25 mouse cellular contexts compared by ENCODE assay signal in genomic region chr10:20214418-20214817, GRCm38 (mm10).
DNase-seq lines count a peak whose midpoint lies in the region; ATAC-seq and TF ChIP-seq lines count a peak whose summit lies in the region.
"Had no signal": no experiment of that assay in that cellular context is flagged by ENCODE, and none has a peak within 500 bp of the region (broad histone marks: within the 10 kb centered on the region; RNA-seq: fewer than 3 reads in every experiment).

No protein-coding gene starts in this region.

- H3K4me3 ChIP-seq in kidney, postnatal 0 days (replicated peaks; ENCODE audit: low read depth, low read length), result no peak overlapping the region
- no peak overlapping the region for H3K4me3 ChIP-seq in lung, embryonic 16.5 days (ENCODE audit: low read length)
- no peak overlapping the region for H3K4me3 ChIP-seq in lung, adult 2 months (replicated peaks; ENCODE audit: extremely low read depth, low read depth, low read length)
- H3K4me3 ChIP-seq in intestine, postnatal 0 days (ENCODE audit: low read depth, low read length), result no peak overlapping the region
- H3K4me3 ChIP-seq: embryonic facial prominence, embryonic 13.5 days; forebrain, embryonic 10.5 days; forebrain, embryonic 13.5 days; gastrocnemius, adult 2 months; hindbrain, embryonic 10.5 days; hindbrain, embryonic 13.5 days had no signal

- no peak for TF ChIP-seq POLR2A in lung, adult 2 months (IDR thresholded peaks at IDR 0.05; ENCODE audit: borderline replicate concordance, extremely low read depth, low read depth, low read length)

- H3K4me2 ChIP-seq in kidney, postnatal 0 days (ENCODE audit: low read length), result no peak overlapping the region
- H3K4me2 ChIP-seq in lung, embryonic 16.5 days (ENCODE audit: low read depth, low read length), result no peak overlapping the region
- H3K4me2 ChIP-seq in intestine, postnatal 0 days (replicated peaks; ENCODE audit: low read depth), result no peak overlapping the region
- H3K4me2 ChIP-seq: embryonic facial prominence, embryonic 13.5 days; forebrain, embryonic 13.5 days; heart, embryonic 11.5 days; hindbrain, embryonic 13.5 days had no signal

- H3K27me3 ChIP-seq in kidney, postnatal 0 days (ENCODE audit: insufficient read depth, low read length), result no peaks in the 10 kb centered on the region
- no peaks in the 10 kb centered on the region for H3K27me3 ChIP-seq in lung, embryonic 16.5 days (ENCODE audit: control insufficient read depth, insufficient read depth, low read depth, low read length)
- H3K27me3 ChIP-seq in intestine, postnatal 0 days (replicated peaks; ENCODE audit: control insufficient read depth, insufficient read depth, low read length), result no peaks in the 10 kb centered on the region
- H3K27me3 ChIP-seq: embryonic facial prominence, embryonic 13.5 days; forebrain, embryonic 13.5 days; hindbrain, embryonic 13.5 days had no signal

- no peak overlapping the region for H3K9ac ChIP-seq in kidney, postnatal 0 days (ENCODE audit: low read depth, low read length)
- H3K9ac ChIP-seq in lung, embryonic 16.5 days (ENCODE audit: low read length), result no peak overlapping the region
- H3K9ac ChIP-seq in intestine, postnatal 0 days (ENCODE audit: low read depth, low read length), result no peak overlapping the region
- H3K9ac ChIP-seq: embryonic facial prominence, embryonic 13.5 days; forebrain, embryonic 13.5 days; hindbrain, embryonic 13.5 days had no signal

- WGBS in kidney, postnatal 0 days, result 83% methylated on average over 4 of the region's 4 CpGs
- WGBS in lung, embryonic 16.5 days, result 44% methylated on average over 4 of the region's 4 CpGs
- WGBS in lung, adult 2 months, result 62% methylated on average over 4 of the region's 4 CpGs
- WGBS in intestine, postnatal 0 days, result 43% methylated on average over 4 of the region's 4 CpGs

- TF ChIP-seq CTCF in kidney, postnatal 0 days (IDR thresholded peaks at IDR 0.05; ENCODE audit: low read depth), result no peak
- TF ChIP-seq CTCF in lung, adult 2 months (IDR thresholded peaks at IDR 0.05; ENCODE audit: insufficient read depth, low read length), result no peak
- no peak for TF ChIP-seq CTCF in intestine, postnatal 0 days (IDR thresholded peaks at IDR 0.05; ENCODE audit: low read depth)

- ATAC-seq in kidney, postnatal 0 days (replicated peaks; ENCODE audit: low FRiP score, low read depth), result no peak
- peak; percentile 59; the same call in 1 of the 2 replicates for ATAC-seq in lung, embryonic 16.5 days (ENCODE audit: low read depth)
- peak; percentile 41 for ATAC-seq in intestine, postnatal 0 days
- ATAC-seq: CD4-positive, CD25-positive, alpha-beta regulatory T cell, adult 4 months; forebrain, embryonic 13.5 days; forebrain, embryonic 16.5 days; hindbrain, embryonic 16.5 days had no signal

- no peaks in the 10 kb centered on the region for H3K4me1 ChIP-seq in kidney, postnatal 0 days (replicated peaks; ENCODE audit: insufficient read depth, low read length)
- peaks cover 8% of the 10 kb centered on the region for H3K4me1 ChIP-seq in lung, embryonic 16.5 days (replicated peaks; ENCODE audit: control insufficient read depth, insufficient read depth, low read length)
- peaks cover 3% of the 10 kb centered on the region for H3K4me1 ChIP-seq in lung, adult 2 months (ENCODE audit: control insufficient read depth, insufficient read depth, low read length)
- 0 out of 2 replicates have a peak, but pooled peaks cover 2% of the 10 kb centered on the region for H3K4me1 ChIP-seq in intestine, postnatal 0 days (replicated peaks; ENCODE audit: control insufficient read depth, insufficient read depth, low read length)
- H3K4me1 ChIP-seq: forebrain, embryonic 10.5 days; forebrain, embryonic 13.5 days; hindbrain, embryonic 10.5 days; hindbrain, embryonic 13.5 days had no signal

- H3K9me3 ChIP-seq in kidney, postnatal 0 days (replicated peaks; ENCODE audit: low read length), result no peaks in the 10 kb centered on the region
- no peaks in the 10 kb centered on the region for H3K9me3 ChIP-seq in lung, embryonic 16.5 days (ENCODE audit: control insufficient read depth, low read length)
- H3K9me3 ChIP-seq in intestine, postnatal 0 days (ENCODE audit: control insufficient read depth), result no peaks in the 10 kb centered on the region
- H3K9me3 ChIP-seq: embryonic facial prominence, embryonic 13.5 days; forebrain, embryonic 10.5 days; forebrain, embryonic 13.5 days; hindbrain, embryonic 10.5 days; hindbrain, embryonic 13.5 days had no signal

- no peak for DNase-seq in kidney, postnatal 0 days (ENCODE audit: low spot score)
- DNase-seq in kidney, postnatal 4 days, result no peak
- DNase-seq in lung, adult 2 months, result no peak
- peak; percentile 53 for DNase-seq in lung, postnatal 36 days
- DNase-seq in liver, result no peak
- DNase-seq: adrenal gland, adult 2 months; adrenal gland, postnatal 14 days; cerebellum, adult 11 months; cerebellum, adult 2 months; cerebellum, adult 9-11 months; cerebellum, postnatal 25 days; gastrocnemius, adult 2 months; gastrocnemius, postnatal 14 days; heart, postnatal 36 days had no signal

- 0 out of 2 replicates have a peak overlapping the region, but pooled peaks have one; percentile 8 for H3K27ac ChIP-seq in kidney, postnatal 0 days
- H3K27ac ChIP-seq in lung, embryonic 16.5 days (ENCODE audit: low read length), result peak overlapping the region; percentile 43; the same call in 1 of the 2 replicates
- no peak overlapping the region for H3K27ac ChIP-seq in intestine, postnatal 0 days (ENCODE audit: low read depth, low read length)
- H3K27ac ChIP-seq: embryonic facial prominence, embryonic 13.5 days; forebrain, embryonic 10.5 days; forebrain, embryonic 13.5 days; gastrocnemius, adult 2 months; hindbrain, embryonic 10.5 days had no signal

- H3K36me3 ChIP-seq in kidney, postnatal 0 days (ENCODE audit: insufficient read depth, low read length), result no peaks in the 10 kb centered on the region
- no peaks in the 10 kb centered on the region for H3K36me3 ChIP-seq in lung, embryonic 16.5 days (ENCODE audit: control insufficient read depth, insufficient read depth, low read length)
- no peaks in the 10 kb centered on the region for H3K36me3 ChIP-seq in intestine, postnatal 0 days (ENCODE audit: control insufficient read depth, insufficient read depth)
- H3K36me3 ChIP-seq: embryonic facial prominence, embryonic 13.5 days; forebrain, embryonic 10.5 days; hindbrain, embryonic 10.5 days; hindbrain, embryonic 13.5 days had no signal
